Mouse (Mus musculus) gastrocnemius, adult 18-20 months (tissue): ENCODE measurements around the gene Fcna. TPM values are rescaled to one million over a fixed set of nuclear protein-coding genes. Genes with fewer than 3 reads are reported as not detected.

ENCODE experiments used
- DNase-seq: peaks from one replicate; pipeline ENCODE4 v3.0.0; 2021; ENCODE audit warnings: low spot score
- long read RNA-seq, 2 experiments: library from polyadenylated mRNA; stranded (forward); transcript quantifications; one replicate each; pipeline ENCODE4 v2.0.0; 2021
- total RNA-seq, 2 experiments: library from RNA; stranded (reverse); gene quantifications; 2 replicates each; pipeline ENCODE4 v1.2.3; 2021

The Fcna gene
- total RNA-seq, result 1 to 10 TPM; 2.4 to 3.0 TPM
- long read RNA-seq, experiment 1, partial matches to known transcripts, result 0 of 2 reads
- long read RNA-seq, experiment 1, other reads (novel, unspliced or antisense), result 0 of 2 reads
- long read RNA-seq, experiment 2, partial matches to known transcripts, result 0 of 3 reads
- long read RNA-seq, experiment 2, other reads (novel, unspliced or antisense), result 0 of 3 reads

DNA sequence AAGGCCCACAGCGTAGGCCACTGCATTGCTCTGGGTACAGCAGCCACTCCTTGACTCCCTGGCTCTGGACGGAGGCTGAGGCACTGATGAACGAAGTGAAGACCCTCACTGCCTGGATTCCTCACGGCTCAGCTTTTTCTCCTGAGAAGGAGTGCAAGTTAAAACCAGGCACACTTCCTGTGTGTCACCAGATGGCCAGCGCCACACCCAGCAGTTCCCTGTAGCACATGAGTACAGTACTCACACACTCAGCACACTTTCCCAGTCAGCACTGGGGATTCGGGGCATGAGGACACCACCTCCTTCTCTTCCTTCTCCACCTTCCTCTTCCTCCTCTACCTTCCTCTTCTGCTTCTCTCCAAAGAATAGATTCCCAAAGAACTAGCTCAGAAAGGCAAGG is at the start of gene Fcna:
TSS of gene Fcna (minus strand) at position 220 of the 400 bp plus-strand sequence.
- DNase-seq, result no peak

DNA sequence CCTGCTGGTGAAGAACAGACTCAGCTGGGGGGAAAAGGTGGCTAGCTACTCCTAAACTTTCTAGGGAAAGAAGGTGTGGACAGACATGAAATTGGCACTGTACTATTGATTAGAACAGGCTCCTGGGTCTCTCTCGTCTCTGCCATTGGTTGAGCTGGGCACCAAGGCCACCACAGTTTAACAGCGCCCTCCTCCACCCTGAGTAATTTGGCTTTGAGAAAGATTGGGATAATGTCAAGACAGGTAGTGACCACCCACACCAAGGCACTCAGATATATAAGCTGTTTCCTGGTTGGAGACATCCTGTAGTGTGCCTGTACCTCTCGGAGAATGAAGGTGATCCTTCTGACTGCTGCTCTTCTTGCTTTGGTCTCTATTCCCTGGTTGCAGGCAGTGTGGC is 48.7 kb upstream of the Fcna start, which contains the start of gene Lcn6:
TSS of gene Lcn6 (plus strand) at position 301 of the 400 bp plus-strand sequence.
- DNase-seq, result no peak

DNA sequence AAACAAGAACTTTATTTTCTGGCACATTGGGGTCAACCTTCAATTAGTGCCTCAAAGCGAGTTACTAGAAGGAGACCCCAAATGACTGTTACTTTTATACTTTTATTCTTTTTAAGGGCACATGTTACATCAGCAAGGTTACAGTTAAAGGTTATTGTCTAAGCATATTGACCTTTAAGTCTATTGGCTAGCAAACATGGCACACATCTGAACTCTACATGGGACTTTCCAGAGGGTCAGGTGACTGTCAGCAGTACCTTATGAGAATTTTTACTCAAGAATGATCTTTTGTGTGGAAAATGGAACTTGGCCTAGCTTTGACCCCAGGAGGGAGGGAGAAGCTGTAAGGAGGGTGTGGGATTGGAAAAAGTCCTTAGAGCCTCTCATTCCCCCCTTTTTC is 38.7 kb upstream of the Fcna start:
- DNase-seq, result no peak

DNA sequence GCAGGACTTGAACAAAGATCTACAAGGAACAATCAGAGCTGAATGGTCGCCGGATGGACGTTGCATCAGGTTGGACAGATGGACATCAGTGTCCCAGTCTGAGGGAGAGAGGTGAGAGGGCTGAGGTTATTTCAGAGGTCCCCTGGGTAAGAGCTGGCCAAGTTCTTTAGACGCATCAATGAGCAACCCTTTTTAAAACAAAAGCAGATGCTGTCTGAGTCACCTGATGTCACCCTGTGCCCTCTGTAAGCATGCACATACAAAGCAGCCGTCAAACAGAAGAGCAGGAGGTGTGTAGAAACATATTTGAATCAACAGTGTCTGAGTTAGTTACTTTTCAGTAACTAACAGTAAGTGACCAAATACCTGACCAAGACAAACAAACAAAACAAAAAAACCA is 36.3 kb upstream of the Fcna start:
- no peak for DNase-seq

DNA sequence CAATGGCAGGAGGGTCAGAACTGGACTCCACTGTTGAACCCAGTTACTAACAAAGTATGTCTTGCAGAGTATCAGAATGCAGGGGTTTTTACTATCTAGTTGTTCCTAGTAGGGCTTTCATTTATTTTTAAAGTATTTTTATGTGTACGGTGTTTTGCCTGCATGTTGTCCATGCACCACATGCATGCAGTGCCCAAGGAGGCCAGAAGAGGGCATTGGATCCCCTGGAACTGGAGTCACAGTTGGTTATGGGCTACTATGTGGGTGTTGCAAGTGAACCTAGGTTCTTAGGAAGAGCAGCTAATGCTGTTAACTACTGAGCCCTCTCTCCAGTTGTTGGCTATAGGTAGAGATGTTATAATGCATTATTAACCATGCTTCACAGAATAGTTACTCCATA is 35.7 kb upstream of the Fcna start:
- peak; percentile 43 for DNase-seq

DNA sequence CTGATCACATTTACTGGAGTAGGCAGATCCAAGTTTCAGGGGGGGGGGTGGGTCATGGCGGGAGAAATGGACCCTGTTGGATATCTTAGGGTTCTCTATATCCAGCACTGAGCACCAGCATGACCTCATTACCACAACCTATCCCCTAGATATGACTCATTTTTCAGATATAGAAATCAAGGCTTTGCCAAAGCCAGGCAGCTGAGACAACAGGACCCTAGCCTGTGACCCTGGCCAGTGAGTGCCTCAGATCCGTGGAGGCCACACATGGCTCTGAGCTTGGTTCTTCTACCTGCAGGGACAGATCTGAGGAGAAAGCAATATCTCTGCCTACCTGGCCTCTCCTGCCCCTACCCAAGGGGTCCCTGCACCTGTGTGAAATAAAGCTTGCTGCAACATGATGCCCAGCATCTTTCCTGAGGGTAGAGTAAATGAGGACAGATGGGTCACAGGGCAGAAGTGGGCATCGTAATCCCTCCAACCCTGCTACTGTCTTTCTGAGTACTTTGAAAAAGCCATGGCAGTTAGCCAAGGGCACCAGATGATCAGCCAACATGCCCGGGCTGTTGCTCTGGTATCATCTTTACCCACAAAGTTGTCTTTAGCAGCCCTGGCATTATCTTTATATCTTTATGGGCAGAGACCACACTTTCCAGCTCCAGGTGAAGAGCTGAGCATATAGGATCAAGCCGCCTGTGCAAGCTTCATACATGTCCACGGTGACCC is 33.6 kb upstream of the Fcna start:
- no peak for DNase-seq

DNA sequence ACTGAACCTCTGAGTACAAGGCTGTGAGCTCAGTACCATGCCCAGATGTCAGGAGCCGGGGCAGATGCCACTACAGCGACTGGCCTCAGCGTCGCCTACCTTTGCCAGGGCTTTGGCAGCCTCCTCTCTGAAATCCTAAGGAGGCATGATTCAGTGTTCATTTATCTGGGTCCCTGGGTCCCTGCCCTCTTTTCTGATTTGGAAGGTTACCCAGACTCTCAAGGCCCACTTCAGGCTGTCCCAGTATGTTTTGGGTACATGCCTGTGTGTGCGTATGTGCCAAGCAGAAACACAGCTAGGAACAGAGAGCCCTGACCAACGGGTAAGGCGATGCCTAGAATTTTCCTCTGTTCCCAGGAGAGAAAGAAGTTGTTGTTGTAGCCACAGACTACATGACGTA is 32.4 kb upstream of the Fcna start:
- DNase-seq, result peak; percentile 12

DNA sequence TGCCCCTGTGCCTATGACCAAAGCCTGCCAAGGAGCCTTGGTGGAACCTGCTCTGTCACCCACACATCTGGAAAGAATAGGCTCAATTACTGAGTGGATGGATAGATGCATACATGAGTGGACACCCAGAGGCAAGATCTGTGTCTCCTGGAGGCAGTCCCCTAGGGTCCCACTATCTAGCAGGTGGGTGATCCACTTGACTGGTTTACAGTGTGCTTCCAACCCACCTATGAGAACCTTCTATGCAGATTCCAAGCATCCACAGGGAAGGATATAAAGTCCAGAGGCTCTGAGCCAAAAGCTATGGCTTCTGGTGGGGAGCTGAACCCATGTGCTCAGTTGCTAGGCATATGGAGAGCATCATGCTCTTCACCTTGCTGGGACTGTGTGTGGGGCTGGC is 29.8 kb upstream of the Fcna start, which contains the start of gene Lcn5:
TSS of gene Lcn5 (plus strand) at position 301 of the 400 bp plus-strand sequence.
- no peak for DNase-seq

DNA sequence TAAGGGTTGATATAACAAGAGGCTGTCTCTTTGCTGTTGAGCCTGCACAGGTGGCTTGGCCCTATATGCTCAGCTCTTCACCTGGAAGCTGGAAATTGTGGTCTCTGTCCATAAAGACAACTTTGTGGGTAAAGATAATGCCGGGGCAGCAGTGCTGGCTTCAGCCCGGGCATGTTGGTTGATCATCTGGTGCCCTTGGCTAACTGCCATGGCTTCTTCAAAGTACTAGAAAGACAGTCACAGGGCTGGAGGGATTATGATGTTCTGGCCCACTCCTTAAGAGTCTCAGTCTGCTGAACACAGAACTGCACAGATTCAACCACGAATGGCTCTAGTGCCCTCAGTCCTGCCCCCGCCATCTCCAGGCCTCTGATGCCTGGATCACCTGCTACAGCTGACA is 29.4 kb upstream of the Fcna start:
- DNase-seq, result no peak

DNA sequence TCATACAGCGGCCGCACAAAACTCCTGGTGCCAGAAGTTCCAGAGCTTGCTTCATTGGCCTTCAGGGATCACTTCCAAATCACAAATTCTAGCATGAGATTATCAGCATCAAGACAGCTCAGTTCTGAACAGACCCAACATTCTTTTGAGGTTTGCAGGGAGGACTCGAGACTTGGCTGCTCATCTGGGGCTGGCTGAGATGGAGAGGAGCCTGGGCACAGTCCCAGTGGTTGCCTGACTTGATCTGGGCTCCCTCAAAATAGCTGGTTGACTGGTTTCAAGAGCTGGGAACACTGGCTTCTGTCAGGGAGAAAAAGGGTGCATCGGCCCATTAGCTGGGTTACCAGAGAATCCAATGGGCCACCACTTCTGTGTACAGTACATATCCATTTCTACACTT is 28.9 kb upstream of the Fcna start:
- peak; percentile 49 for DNase-seq

DNA sequence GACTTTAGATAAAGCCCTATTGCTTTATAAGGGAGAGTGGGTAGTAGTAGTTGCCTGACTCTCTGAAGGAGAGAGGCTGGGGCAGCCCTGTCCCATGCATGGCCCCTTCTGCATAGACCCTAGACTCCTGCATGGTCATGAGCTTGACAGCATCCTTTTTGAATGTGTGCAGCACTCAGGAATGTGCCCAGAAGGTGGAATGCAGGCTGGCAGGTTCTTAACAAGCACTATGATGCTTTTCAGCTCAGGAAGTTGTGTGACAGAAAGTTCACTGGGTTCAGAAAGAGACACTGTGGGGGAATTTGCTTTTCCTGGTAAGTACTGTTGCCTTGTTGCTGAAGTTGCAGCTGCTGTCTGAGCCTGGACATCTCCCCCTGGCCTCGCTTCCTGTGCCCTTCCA is 26.7 kb upstream of the Fcna start:
- DNase-seq, result no peak

DNA sequence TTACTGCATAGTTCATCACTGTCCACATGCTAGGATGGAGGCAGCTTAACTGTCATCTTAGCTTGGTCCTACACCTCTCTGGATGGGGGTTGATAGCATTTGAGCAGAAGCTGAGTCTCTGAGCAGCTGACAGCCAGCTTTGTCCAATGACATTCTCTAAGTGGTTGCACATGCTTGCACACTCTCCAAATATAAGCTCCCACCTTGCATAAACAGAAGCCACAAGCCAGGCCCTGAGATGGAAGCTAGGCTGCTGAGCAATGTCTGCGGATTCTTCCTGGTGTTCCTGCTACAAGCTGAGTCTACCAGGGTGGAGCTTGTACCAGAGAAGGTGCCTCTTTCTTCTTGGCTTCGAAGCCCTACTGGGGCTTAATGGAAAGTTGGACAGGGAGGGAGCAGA is 25.1 kb upstream of the Fcna start, which contains the start of gene Lcn8:
TSS of gene Lcn8 (plus strand) at position 219 of the 400 bp plus-strand sequence.
- DNase-seq, result no peak

DNA sequence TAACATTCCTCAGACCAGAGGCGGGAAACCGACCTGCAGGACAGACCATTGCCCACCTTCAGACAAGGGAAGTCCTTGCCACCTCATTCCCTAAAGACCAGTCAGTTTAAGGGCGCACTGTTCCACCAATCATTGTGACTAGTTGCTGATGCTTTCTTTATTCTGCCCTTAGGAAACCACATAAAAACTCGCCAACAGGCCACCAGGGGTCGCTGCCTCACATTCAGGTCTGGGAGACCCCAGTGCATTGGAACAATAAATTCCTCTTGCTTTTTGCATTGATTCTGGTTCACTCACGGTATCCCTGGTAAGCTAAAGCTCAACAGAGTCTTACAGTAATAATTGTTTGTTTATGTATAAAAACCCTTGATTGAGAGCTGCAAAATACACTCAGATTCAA is 12.1 kb upstream of the Fcna start:
- no peak for DNase-seq

DNA sequence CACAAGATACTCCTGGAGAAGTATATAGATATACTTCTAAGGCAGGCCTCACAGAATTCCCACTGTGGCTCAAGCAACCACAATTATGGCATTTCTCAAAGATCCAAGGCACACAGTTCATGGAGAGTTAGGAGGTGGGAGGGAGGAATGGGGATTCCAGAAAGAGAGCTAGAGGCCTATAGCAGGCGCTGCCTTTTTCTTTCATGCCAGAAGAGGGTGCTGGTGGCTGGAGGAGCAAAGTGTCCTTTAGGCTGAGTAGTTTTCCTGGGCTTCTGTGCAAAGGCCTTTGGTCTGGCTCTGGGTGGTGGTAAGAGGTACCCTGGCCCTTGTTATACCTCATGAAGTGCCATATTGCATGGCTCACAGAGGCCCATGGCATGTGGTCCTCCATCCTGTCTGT is 6.2 kb upstream of the Fcna start:
- no peak for DNase-seq

DNA sequence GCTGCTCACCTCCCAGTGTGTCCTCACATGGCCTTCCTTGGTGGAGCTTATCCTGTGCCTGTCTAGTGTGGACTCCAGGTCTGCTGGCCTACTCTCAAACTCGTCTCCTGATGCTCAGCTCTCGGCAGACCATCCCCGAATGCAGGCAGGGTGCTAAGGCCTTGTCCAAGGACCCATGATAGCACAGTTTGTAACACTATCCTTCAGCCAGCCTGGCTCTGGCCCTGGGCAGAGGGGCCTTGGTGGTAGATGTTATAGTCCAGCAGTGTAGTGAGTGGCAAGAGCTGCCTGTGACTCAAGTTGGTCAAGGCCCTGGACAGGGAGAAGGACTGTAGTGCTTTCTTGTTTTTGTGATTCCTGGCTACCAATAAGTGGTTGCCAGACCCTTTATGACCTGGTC is 5.8 kb upstream of the Fcna start:
- DNase-seq, result no peak

DNA sequence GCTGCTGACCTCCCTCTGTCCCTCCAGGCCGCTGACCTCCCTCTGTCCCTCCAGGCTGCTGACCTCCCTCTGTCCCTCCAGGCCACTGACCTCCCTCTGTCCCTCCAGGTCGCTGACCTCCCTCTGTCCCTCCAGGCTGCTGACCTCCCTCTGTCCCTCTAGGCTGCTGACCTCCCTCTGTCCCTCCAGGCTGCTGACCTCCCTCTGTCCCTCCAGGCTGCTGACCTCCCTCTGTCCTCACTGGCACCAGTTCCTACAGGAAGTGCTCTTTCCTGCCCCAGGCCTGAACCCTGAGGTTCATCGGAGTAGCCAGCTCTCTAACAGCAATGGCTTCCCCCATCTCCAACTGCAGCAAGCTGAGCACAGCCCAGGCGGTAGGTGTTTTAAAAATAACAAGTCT is 908 bp upstream of the Fcna start:
- no peak for DNase-seq

DNA sequence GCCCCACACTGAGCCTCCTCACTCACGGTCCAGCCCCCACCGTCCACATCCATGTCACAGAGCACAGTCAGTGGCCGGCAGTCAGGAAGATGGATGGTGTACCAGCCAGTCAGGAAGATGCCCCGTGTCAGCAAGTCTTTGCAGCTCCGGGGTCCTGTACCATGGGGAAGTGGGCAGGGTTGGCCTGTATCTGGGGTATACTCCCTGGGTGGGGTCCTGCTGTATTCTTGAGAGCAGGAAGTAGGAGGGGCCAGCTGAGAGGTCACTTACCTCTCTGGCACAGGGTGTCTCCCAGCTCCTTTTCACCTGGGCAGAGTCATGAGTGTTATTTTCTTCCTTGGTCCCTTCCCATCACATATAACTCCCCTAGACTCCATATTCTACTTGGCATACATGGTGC is 1.8 kb downstream of the Fcna start:
- no peak for DNase-seq

DNA sequence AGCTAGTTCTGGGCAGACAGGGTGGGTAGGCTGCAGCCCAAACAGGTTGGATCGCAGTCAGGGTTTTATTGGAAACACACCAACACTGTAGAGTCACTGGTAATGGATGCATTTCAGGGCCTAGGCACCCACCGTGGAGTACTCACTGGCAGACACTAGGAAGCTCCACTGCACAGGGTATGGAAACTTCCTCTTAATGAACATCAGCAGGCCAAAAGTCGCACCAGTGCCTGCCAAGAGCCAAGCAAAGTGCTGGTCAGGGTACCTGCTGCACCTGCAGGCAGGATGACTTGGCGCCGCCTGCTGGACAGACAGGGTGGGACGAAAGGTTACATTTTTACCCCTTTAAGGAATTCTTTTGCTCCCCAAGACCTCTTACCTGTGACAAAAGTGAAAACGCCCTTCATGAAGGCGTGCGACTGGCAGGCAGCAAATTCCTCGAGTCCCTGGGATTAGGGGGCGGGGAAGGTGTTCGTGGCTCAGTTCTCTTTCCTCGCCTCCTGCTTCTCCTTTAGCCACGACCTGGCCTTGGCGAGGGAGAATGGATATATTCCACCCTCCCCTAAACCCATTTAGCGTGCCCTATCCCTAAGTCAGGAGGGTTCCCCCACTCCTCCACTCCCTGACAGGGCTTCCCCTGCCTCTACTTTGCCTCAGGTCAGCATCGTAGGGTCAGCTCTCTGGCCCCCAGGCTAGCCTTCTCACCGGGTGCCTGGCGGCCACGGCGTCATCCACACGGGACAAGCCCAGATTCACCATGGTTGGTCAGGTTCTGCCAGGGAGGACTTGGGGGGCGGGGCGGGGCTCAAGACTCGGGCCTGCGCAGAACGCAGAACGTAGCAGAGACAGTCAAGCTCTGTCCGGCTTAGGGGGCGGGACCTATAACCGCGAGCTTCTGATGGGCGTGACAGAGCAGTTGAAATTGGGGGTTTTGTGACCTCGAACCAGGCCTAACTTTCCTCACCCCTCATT is 6.3 kb downstream of the Fcna start, which contains the start of gene Tmem141:
TSS of gene Tmem141 (minus strand) at position 777 of the 972 bp plus-strand sequence.
- peak; percentile 90 for DNase-seq

DNA sequence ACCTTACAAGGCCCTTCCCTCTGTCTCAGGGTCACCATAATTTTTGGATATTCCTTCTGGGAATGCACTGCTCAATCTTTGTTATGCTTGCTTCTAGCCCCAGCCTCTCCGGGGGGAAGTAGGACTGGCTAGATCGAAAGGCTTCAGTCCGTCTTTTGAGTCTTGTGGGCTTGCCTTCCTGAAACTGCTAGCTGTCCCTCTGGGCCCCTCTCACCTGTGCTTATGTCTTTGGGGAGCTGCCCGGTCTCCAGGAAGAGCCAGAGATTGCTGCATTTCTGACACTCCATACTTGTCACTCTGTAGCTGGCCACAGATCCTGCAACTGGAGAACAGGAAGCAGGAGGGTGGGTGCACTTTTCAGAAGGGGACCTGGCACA is 7.0 kb downstream of the Fcna start:
- no peak for DNase-seq

DNA sequence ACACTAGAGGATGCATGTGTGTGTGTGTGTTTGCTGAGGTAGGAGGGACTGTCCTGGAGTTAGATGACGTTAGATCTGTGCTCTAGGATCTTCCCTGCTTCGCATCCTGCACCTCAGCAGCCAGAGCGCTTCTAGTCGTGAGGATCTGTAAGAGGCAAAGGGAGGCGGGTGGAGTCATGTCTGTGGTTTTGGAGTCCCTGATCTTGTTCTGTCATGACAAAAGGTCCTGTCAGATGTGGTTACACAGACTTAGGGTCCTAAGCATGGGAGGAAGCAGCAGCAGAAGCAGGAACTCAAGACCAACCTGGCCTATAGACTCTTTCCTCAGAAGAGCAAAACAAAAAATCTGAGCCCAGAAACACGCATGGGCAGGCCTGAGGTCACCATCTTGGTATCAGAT is 7.4 kb downstream of the Fcna start:
- DNase-seq, result no peak

DNA sequence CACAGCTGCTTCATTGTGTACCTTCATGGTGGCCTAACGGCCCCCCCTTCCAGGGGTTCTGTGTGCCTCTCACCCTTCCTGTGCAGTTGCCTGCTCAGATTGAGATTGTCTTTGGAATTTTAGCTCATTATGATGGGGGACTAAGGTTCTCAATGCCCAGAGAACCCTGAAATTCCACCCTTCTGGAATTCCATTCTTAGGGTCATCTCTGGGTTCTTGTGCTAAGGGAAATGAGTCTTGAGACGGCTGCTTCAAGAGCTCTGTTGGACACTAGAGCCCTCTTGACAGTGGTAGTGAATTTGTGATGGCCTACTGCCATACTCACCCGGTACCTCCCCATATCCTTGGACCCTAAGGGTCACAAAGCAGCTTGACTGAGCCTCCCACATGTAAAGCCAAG is 10.3 kb downstream of the Fcna start, which contains the start of gene Ccdc183:
TSS of gene Ccdc183 (minus strand) at position 101 of the 400 bp plus-strand sequence.
- DNase-seq, result no peak

DNA sequence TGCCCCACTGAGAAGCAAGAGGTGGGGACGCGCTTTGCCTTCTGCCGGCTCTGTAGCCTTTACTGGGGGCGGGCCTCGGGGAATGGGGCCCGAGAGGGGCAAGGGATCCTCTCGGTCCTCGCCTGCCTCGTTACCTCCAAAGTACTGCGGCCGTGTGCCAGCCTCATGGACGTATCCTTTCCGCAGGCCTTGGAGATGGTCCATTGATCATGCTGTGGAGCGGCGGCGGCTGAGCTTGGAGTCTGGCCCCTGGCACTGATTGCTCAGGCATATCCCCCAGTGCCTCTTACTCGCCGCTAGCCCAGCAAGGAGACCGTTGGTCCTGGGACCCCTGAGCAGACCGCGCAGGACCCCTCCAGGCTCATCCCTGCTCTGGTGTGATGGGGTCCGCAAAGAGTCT is 11.4 kb downstream of the Fcna start:
- no peak for DNase-seq
